Mouse (Mus musculus) stomach, postnatal 0 days (tissue): ENCODE measurements around the gene Sik3.
A peak's percentile ranks its signal among the peaks of the same experiment; 100 is the strongest.

Experiments
- CTCF ChIP-seq: IDR thresholded peaks from 2 replicates; pipeline ENCODE4 v1.5.1; 2016; ENCODE audit warnings: antibody characterized with exemption, low read depth, mild to moderate bottlenecking, moderate library complexity
- EP300 ChIP-seq: optimal IDR thresholded peaks from 2 replicates; pipeline ENCODE3; 2016; ENCODE audit warnings: antibody characterized with exemption

- TF ChIP-seq CTCF (peak; percentile 37), EP300 (no peak)
Observed at GRCm38 (mm10) chr9:46072101-46072835, 59.6 kb downstream of the Sik3 start.
